Mouse (Mus musculus): ENCODE data around the gene Bcl7a. TPM values are rescaled to one million over a fixed set of nuclear protein-coding genes. Genes with fewer than 3 reads are reported as not detected.

Bcl7a gene
- polyA plus RNA-seq, 1 experiment from 2014 or later = 21.1 TPM

DNA sequence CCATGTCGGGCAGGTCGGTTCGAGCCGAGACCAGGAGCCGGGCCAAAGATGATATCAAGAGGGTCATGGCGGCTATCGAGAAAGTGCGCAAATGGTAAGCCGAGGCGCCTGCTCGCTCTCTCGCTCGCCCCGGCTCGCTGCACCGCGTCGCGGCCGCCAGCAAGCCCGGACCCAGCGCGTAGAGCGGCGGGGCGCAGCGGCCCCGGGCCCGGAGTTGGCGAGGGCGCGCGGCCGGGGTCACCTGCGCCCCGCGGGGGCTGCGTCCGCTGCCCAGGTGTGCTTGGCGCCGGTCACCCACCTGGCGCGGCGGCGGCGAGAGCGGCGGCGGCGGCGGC lies 961 bp downstream of the Bcl7a start:
- Histone ChIP-seq H3K4me2 (ENCODE audit: low read length) (peak overlapping the region; percentile 79), H3K9ac (ENCODE audit: low read length) (peak overlapping the region; percentile 94), H3K4me1 (replicated peaks; ENCODE audit: control insufficient read depth, insufficient read depth, low read length) (peaks cover 17% of the 10 kb centered on the region), H3K27me3 (replicated peaks; ENCODE audit: control insufficient read depth, insufficient read depth, low read length) (no peaks in the 10 kb centered on the region), H3K36me3 (ENCODE audit: control insufficient read depth, insufficient read depth, low read length) (no peaks in the 10 kb centered on the region), H3K27ac (ENCODE audit: low read depth) (peak overlapping the region; percentile 98), H3K9me3 (ENCODE audit: control insufficient read depth, low read length) (no peaks in the 10 kb centered on the region), H3K4me3 (ENCODE audit: low read depth, low read length) (peak overlapping the region; percentile 90)
- ATAC-seq (replicated peaks; ENCODE audit: low FRiP score, low TSS enrichment, low read depth) = peak; percentile 28; the same call in 1 of the 2 replicates
- no peak for DNase-seq (ENCODE audit: low spot score)
- WGBS = under 1% methylated on average over 46 of the region's 51 CpGs

DNA sequence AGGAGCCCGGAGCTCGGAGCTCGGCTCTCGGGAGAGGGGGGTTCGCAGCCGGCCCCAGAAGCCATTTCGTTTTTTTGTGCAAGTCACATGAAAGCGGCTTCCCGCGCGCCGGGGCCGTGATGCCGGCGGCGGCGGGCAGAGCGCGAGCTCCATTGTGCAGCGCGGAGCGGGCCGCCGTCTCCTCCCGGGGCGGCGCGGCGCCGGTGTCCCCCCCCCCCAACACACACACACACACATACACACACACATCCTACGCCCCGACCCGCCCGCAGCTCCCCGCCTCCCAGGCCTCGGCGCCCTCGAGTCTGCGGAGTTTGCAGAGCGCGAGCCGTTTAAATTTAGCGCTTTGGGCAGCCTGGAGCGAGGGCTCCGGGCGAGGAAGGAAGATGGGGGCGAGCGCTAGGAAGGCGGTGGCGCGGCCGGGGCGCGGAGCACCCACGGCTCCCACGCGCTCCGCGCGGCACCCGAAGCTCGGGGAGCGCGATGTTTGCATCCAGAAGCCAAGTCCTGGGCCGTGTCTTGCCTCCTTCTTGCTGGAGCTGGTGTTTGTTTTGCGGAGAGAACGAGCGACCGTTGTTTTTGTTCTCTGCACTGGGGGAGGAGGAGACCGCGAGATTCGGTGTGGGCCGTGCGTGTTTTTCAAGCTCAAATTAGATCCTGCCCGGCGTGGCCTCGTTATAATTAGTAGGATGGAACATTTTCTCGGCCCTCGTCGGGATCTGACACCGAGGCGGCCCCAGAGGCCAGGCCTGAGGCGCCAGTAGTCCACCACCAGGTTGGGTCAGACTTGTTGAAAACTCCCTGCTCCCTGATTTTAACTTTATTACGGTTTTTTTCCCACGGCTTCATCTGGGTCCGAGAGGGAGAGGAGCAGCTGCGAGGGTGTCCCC lies 1.6 kb downstream of the Bcl7a start:
- Histone ChIP-seq H3K4me1 (replicated peaks; ENCODE audit: control insufficient read depth, insufficient read depth, low read length) (peaks cover 17% of the 10 kb centered on the region), H3K4me3 (ENCODE audit: low read depth, low read length) (peak overlapping the region; percentile 90), H3K27ac (ENCODE audit: low read depth) (peak overlapping the region; percentile 98), H3K9ac (ENCODE audit: low read length) (peak overlapping the region; percentile 94), H3K9me3 (ENCODE audit: control insufficient read depth, low read length) (no peaks in the 10 kb centered on the region), H3K4me2 (ENCODE audit: low read length) (peak overlapping the region; percentile 79), H3K27me3 (replicated peaks; ENCODE audit: control insufficient read depth, insufficient read depth, low read length) (no peaks in the 10 kb centered on the region), H3K36me3 (ENCODE audit: control insufficient read depth, insufficient read depth, low read length) (no peaks in the 10 kb centered on the region)
- ATAC-seq (replicated peaks; ENCODE audit: low FRiP score, low TSS enrichment, low read depth) (peak; percentile 37), DNase-seq (ENCODE audit: low spot score) (peak; percentile 84)
- under 1% methylated on average over 79 of the region's 87 CpGs for WGBS

DNA sequence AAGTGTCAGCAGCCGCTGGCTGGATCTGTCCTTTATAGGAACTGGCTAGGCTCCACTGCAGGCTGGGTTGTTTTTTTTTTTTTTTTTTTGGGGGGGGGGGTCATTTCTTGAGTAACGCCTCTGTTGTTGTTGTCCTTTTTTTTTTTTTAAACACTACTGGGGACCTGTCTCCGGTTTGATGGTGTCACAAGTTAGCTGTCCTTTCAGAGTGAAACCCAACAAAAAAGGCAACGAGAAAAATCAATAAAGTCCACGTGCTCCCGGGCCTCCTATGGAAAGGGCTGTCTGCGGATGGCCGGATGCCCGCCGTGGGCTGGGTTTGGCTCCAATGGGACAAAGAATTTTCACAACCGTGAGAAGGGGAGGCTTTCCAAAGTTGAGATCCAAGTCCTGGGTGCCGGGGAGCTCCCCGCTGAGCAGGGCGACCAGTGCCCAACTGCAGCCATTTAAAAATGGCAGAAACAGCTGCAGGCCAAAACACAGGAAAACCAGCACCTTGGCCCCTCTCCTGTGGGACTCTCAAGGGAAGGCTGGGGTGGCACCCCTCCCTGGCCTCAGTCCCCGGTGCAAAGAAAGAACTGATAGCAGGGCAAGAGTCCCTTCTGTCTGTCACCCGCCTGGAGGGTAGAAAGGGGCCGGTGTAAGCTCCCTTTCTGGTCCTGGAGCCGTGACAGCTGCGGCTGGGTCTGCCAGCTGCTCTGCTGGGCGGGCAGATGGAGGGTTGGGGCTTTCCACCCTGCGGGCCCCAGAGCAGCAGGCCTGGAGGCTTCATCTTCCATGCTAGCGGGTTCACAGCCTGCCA lies 2.4 kb downstream of the Bcl7a start:
- H3K9ac ChIP-seq (ENCODE audit: low read length) = peak overlapping the region; percentile 94
- H3K4me1 ChIP-seq (replicated peaks; ENCODE audit: control insufficient read depth, insufficient read depth, low read length) = peaks cover 17% of the 10 kb centered on the region
- no peaks in the 10 kb centered on the region for H3K27me3 ChIP-seq (replicated peaks; ENCODE audit: control insufficient read depth, insufficient read depth, low read length)
- peak overlapping the region; percentile 90 for H3K4me3 ChIP-seq (ENCODE audit: low read depth, low read length)
- ATAC-seq (replicated peaks; ENCODE audit: low FRiP score, low TSS enrichment, low read depth) = 0 out of 2 replicates have a peak, but pooled peaks have one; percentile 13
- H3K27ac ChIP-seq (ENCODE audit: low read depth) = peak overlapping the region; percentile 98
- no peaks in the 10 kb centered on the region for H3K9me3 ChIP-seq (ENCODE audit: control insufficient read depth, low read length)
- H3K4me2 ChIP-seq (ENCODE audit: low read length) = peak overlapping the region; percentile 79
- WGBS = 2% methylated on average over 22 of the region's 22 CpGs
- H3K36me3 ChIP-seq (ENCODE audit: control insufficient read depth, insufficient read depth, low read length) = no peaks in the 10 kb centered on the region
- peak; percentile 86 for DNase-seq (ENCODE audit: low spot score)

DNA sequence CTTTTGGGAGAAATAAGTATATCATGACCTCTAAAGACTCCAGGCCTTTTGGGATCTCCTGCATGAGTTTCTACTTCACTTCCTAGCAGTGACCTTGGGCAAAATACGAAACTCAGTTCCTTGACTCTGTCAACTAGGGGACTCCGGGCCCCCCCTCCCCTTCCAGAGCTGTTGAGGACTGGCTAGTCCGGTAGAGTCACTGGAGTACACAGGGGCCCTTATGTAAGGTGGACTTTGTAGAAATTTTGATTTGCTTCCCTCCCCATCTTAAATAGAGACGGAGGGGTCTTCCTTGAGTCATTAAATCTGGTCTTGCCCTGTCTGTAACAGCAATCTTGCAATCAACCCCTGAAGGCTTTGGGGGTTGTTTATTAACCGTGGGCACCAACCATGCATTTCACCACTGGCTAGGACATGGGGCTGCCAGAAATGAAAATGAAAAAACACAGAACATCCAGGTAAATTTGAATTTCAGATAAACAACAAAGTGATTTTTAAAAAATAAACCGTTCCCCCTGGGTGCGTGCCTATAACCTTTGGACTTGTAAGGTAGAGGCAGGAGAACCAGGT lies 3.2 kb downstream of the Bcl7a start:
- WGBS = 54% methylated on average over 7 of the region's 7 CpGs
- no peak for ATAC-seq (replicated peaks; ENCODE audit: low FRiP score, low TSS enrichment, low read depth)
- Histone ChIP-seq H3K4me1 (replicated peaks; ENCODE audit: control insufficient read depth, insufficient read depth, low read length) (peaks cover 17% of the 10 kb centered on the region), H3K27ac (ENCODE audit: low read depth) (peak overlapping the region; percentile 98), H3K9ac (ENCODE audit: low read length) (peak overlapping the region; percentile 94), H3K4me3 (ENCODE audit: low read depth, low read length) (peak overlapping the region; percentile 90), H3K27me3 (replicated peaks; ENCODE audit: control insufficient read depth, insufficient read depth, low read length) (no peaks in the 10 kb centered on the region), H3K36me3 (ENCODE audit: control insufficient read depth, insufficient read depth, low read length) (peaks cover 2% of the 10 kb centered on the region; the same call in 1 of the 2 replicates), H3K4me2 (ENCODE audit: low read length) (peak overlapping the region; percentile 79), H3K9me3 (ENCODE audit: control insufficient read depth, low read length) (no peaks in the 10 kb centered on the region)
- no peak for DNase-seq (ENCODE audit: low spot score)

DNA sequence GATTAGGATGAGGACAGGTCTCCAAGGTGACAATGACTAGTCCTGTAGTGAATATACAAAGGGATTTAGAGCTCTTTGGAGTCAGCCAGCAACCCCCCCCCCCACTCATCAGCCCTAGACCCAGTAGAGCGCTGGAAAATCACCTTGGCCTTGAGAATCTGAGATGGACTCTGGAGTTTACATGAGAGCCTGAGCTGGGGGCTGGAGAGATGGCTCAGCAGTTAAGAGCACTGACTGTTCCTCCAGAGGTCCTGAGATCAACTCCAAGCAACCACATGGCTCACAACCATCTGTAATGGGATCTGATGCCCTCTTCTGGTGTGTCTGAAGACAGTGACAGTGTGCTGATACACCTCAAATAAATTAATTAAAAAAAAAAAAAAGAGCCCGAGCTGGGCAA lies 4.4 kb downstream of the Bcl7a start:
- Histone ChIP-seq H3K36me3 (ENCODE audit: control insufficient read depth, insufficient read depth, low read length) (peaks cover 11% of the 10 kb centered on the region), H3K27ac (ENCODE audit: low read depth) (no peak overlapping the region), H3K4me1 (replicated peaks; ENCODE audit: control insufficient read depth, insufficient read depth, low read length) (peaks cover 17% of the 10 kb centered on the region), H3K27me3 (replicated peaks; ENCODE audit: control insufficient read depth, insufficient read depth, low read length) (no peaks in the 10 kb centered on the region), H3K4me2 (ENCODE audit: low read length) (no peak overlapping the region), H3K4me3 (ENCODE audit: low read depth, low read length) (no peak overlapping the region), H3K9me3 (ENCODE audit: control insufficient read depth, low read length) (no peaks in the 10 kb centered on the region), H3K9ac (ENCODE audit: low read length) (no peak overlapping the region)
- ATAC-seq (replicated peaks; ENCODE audit: low FRiP score, low TSS enrichment, low read depth) (no peak), DNase-seq (ENCODE audit: low spot score) (no peak)
- 71% methylated on average over 2 of the region's 2 CpGs for WGBS

DNA sequence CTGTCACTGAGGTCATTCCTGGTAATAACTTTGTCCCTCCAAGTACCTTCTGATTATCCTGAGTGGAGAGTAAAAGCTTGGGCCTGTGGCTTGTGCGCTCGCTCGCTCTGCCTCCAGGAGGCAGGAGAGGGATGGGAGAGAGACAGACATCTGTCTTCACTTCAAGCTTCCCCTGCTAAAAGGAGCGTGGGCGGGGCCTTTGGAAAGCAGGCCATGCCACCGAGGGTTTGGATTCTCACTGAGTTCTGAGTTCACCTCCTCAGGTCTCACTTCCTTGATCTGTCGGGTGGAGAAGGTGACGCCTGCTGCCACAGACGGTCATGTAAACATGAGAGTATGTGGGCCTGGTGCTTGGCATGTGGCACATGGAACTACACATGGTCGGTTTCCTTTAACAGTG lies 6.8 kb downstream of the Bcl7a start:
- WGBS = 68% methylated on average over 10 of the region's 10 CpGs
- H3K9me3 ChIP-seq (ENCODE audit: control insufficient read depth, low read length) = no peaks in the 10 kb centered on the region
- DNase-seq (ENCODE audit: low spot score) = no peak
- H3K27me3 ChIP-seq (replicated peaks; ENCODE audit: control insufficient read depth, insufficient read depth, low read length) = no peaks in the 10 kb centered on the region
- no peak overlapping the region for H3K4me3 ChIP-seq (ENCODE audit: low read depth, low read length)
- H3K4me2 ChIP-seq (ENCODE audit: low read length) = no peak overlapping the region
- peaks cover 13% of the 10 kb centered on the region for H3K4me1 ChIP-seq (replicated peaks; ENCODE audit: control insufficient read depth, insufficient read depth, low read length)
- peaks cover 22% of the 10 kb centered on the region for H3K36me3 ChIP-seq (ENCODE audit: control insufficient read depth, insufficient read depth, low read length)
- no peak overlapping the region for H3K27ac ChIP-seq (ENCODE audit: low read depth)
- H3K9ac ChIP-seq (ENCODE audit: low read length) = no peak overlapping the region
- ATAC-seq (replicated peaks; ENCODE audit: low FRiP score, low TSS enrichment, low read depth) = no peak

DNA sequence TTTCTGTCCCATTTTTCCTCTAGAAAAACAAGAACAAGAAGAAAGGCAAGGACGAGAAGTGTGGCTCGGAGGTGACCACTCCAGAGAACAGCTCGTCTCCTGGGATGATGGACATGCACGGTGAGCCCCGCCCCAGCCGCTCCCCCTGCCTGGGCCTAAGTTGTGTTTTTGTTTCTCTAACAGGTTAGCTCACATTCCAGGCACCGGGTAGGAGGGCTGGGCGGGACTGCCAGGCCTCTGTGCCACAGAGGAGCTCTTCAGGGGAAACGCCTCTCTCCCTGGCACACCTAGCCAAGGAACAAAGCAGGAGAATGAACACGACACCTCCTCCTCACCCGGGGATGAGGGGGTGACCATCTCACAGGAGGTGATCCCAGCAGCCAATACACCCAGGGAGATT lies 12.3 kb downstream of the Bcl7a start:
- Histone ChIP-seq H3K4me1 (replicated peaks; ENCODE audit: control insufficient read depth, insufficient read depth, low read length) (no peaks in the 10 kb centered on the region), H3K27ac (ENCODE audit: low read depth) (no peak overlapping the region), H3K27me3 (replicated peaks; ENCODE audit: control insufficient read depth, insufficient read depth, low read length) (no peaks in the 10 kb centered on the region), H3K4me2 (ENCODE audit: low read length) (no peak overlapping the region), H3K4me3 (ENCODE audit: low read depth, low read length) (no peak overlapping the region), H3K9me3 (ENCODE audit: control insufficient read depth, low read length) (no peaks in the 10 kb centered on the region), H3K36me3 (ENCODE audit: control insufficient read depth, insufficient read depth, low read length) (peaks cover 77% of the 10 kb centered on the region), H3K9ac (ENCODE audit: low read length) (no peak overlapping the region)
- DNase-seq (ENCODE audit: low spot score) (no peak), ATAC-seq (replicated peaks; ENCODE audit: low FRiP score, low TSS enrichment, low read depth) (no peak)
- WGBS = 74% methylated on average over 11 of the region's 11 CpGs

DNA sequence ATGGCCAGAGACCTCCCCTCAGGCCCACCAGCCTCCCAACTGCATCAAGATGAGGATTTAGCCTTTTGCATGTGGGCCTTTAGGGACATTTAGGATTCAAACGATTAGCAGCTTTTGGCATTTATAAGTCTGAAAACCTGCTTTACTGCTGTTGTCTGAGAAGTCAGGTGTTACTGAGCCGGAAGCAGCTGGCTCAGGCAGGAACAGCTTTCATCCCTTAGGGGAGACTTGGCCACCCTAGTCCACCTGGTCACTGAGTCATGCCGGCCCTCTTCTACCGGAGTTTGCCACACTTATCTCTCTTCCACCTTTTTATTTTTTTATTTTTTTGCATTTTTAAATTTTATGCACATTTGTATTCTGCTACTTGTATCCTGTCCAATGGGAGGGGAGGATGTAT lies 13.6 kb downstream of the Bcl7a start:
- ATAC-seq (replicated peaks; ENCODE audit: low FRiP score, low TSS enrichment, low read depth) (no peak), DNase-seq (ENCODE audit: low spot score) (no peak)
- peaks cover 84% of the 10 kb centered on the region for H3K36me3 ChIP-seq (ENCODE audit: control insufficient read depth, insufficient read depth, low read length)
- WGBS = 92% methylated on average over 4 of the region's 4 CpGs
- H3K4me3 ChIP-seq (ENCODE audit: low read depth, low read length) = no peak overlapping the region
- H3K4me2 ChIP-seq (ENCODE audit: low read length) = no peak overlapping the region
- no peaks in the 10 kb centered on the region for H3K9me3 ChIP-seq (ENCODE audit: control insufficient read depth, low read length)
- H3K4me1 ChIP-seq (replicated peaks; ENCODE audit: control insufficient read depth, insufficient read depth, low read length) = no peaks in the 10 kb centered on the region
- H3K9ac ChIP-seq (ENCODE audit: low read length) = no peak overlapping the region
- no peak overlapping the region for H3K27ac ChIP-seq (ENCODE audit: low read depth)
- H3K27me3 ChIP-seq (replicated peaks; ENCODE audit: control insufficient read depth, insufficient read depth, low read length) = no peaks in the 10 kb centered on the region

Measured in intestine, embryonic 14.5 days (tissue).